Mouse (Mus musculus) cerebellum, adult 2 months (tissue): ENCODE measurements around the gene Elp5.

ENCODE experiments used
- CTCF ChIP-seq: fragments of 200-500 bp; IDR thresholded peaks from 2 replicates; pipeline ENCODE4 v1.5.1; 2011; ENCODE audit warnings: low read depth, mild to moderate bottlenecking, control low read depth, low read length, moderate library complexity, borderline replicate concordance; ENCODE audit not compliant: insufficient read depth
- POLR2A ChIP-seq: fragments of 200-500 bp; IDR thresholded peaks from 2 replicates; pipeline ENCODE4 v1.6.1; 2011; ENCODE audit warnings: low read length, control low read depth, borderline replicate concordance; ENCODE audit not compliant: insufficient read depth

DNA sequence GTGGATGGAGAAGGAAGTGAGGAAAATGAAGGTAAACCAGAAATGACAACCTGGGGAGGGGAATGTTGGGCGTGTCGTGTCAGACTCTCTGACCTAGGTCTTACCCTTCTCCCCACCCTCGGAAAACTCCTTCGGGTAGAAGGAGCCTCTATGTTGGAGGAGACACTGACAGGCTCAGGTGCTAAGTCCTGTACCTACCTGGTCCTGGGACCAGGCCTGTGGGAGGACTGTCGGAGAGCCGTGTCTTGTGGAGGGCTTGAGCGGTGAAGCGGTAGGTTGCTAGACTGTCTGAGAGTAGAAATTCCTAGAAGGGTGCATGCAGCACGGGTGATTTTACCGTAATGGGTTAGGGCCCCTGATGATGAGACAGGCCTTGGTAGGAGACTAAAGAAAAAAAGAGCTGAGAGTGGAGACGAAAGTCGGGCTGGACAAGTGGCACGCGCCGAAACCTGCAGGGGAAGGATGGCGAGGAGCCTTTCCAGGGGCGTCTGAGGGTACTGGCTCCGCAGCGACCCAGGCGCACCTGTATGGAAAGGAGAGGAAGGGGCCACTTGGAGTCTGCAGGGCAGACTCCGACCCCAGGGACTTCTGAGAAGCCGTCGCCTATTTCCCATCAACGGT, 17.6 kb downstream of the Elp5 start, which contains the start of gene Cldn7:
- TF ChIP-seq CTCF = no peak
- TF ChIP-seq POLR2A = no peak
